Mouse (Mus musculus) heart, postnatal 4 days (tissue): ENCODE measurements around the gene Ddx1. TPM values are rescaled to one million over a fixed set of nuclear protein-coding genes. Genes with fewer than 3 reads are reported as not detected.

Experiments used
- total RNA-seq, 2 experiments: library from RNA; stranded (reverse); gene quantifications; 2 replicates each; pipeline ENCODE4 v1.2.3; 2021

Ddx1 gene
- total RNA-seq, 2 experiments from 2014 or later = 92.6 to 95.4 TPM

Other genes starting within 250 kb of the Ddx1 start
- 10 to 100 TPM; 23.8 to 25.2 TPM for gene Nbas, start 19.9 kb upstream of the Ddx1 start, total RNA-seq